Mouse (Mus musculus) urinary bladder, adult 2 months (tissue): ENCODE measurements at regions not wholly inside any gene's neighbourhood (a gene's known extent, or its start where the extent isn't known, plus 50 kb on each side); places are given as distances from the start of the nearest gene placed in this dataset.

Experiments used
- DNase-seq: peaks from one replicate; pipeline ENCODE4 v3.0.0; 2022; ENCODE audit warnings: low spot score

- DNase-seq: no peak
Observed at GRCm38 (mm10) chr10:46329052-46329451, 751.4 kb downstream of the Hace1 start.

GRCm38 (mm10) chr10:46331599-46332283 is 754.1 kb downstream of the Hace1 start:
- no peak for DNase-seq

GRCm38 (mm10) chr10:46333231-46333630 is 755.6 kb downstream of the Hace1 start:
- DNase-seq: no peak

DNA sequence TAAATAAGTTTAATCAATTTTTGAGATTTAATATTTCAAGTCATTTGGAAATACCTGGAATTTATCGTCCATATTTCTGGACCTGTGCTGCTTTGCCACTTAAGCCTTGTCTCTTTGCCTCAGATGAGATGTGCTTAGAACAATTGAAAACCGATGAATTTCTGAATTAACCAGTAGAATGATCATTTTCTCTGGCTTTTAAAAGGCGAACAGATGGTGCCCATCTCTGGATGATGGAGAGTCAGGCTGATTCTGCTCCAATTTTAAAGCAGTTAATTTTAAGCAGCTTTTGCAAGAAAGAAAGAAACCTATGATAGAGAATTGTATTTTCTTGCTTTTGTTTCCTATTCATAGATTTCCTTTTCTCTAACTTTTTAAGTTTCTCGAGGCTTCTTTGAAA is 767.7 kb downstream of the Hace1 start:
- no peak for DNase-seq

GRCm38 (mm10) chr10:46349613-46350012 is 772.0 kb downstream of the Hace1 start:
- no peak for DNase-seq

GRCm38 (mm10) chr10:46350196-46350595 is 772.6 kb downstream of the Hace1 start:
- DNase-seq: no peak

GRCm38 (mm10) chr10:46356775-46357174 is 779.1 kb downstream of the Hace1 start:
- no peak for DNase-seq

GRCm38 (mm10) chr10:46373715-46374475 is 796.3 kb downstream of the Hace1 start:
- DNase-seq: no peak

GRCm38 (mm10) chr10:46374646-46375045 is 797.0 kb downstream of the Hace1 start:
- no peak for DNase-seq

DNA sequence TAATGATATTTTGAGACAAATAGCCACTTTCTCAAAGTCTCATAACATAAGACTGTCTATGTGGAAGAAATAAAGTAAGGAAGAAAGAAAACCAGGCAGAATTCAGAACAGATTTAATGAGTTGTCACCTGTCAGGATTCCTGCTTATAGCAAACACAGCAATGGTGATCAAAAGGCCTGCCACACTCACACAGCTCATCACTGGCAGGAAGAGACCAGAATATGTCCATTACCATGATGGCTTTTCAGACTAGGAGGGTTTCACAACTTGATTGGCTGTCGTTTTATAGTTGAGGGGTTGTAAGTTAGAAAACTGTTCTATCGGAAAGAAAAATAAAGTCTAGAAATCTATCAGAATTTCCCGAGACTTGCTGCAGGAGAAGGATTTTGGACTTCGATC is 819.5 kb downstream of the Hace1 start:
- DNase-seq: no peak

DNA sequence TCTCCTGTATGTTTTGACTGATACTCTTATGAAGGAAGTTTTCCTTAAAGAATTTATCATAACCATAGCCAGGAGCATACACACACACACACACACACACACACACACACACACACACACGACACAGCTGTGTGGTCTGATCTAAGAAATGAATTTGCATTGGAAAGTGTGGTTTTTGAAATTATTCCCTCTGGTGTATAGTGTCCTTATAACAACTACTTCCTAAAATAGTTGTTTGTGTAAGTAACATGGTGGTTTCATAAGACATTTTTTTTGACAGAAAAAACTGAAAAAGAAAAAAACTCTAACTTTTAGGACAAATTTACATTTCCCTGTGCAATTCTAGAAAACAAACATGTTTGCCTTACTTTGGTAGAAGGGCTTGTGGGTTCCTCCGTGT is 826.3 kb downstream of the Hace1 start:
- no peak for DNase-seq
